Comparison of ENCODE assay signal across 8 mouse cellular contexts in genomic region chr1:179854288-179854965, GRCm38 (mm10). TPM values are rescaled to one million over a fixed set of nuclear protein-coding genes. Genes with fewer than 3 reads are reported as not detected.
DNase-seq lines count a peak whose midpoint lies in the region; ATAC-seq lines count a peak whose summit lies in the region.

No protein-coding gene starts in this region.

- H3K9me3 ChIP-seq in forebrain, embryonic 13.5 days (replicated peaks), result no peaks in the 10 kb centered on the region

- no peaks in the 10 kb centered on the region for H3K27me3 ChIP-seq in forebrain, embryonic 13.5 days

- H3K36me3 ChIP-seq in forebrain, embryonic 13.5 days (ENCODE audit: poor library complexity, severe bottlenecking), result no peaks in the 10 kb centered on the region

- intact Hi-C loops in heart, postnatal 14 days (cut with DNase I), result loop anchor here (10.0 kb wide), 1 partner anchor 290 kb away; no protein-coding TSS in a partner anchor

- peak; percentile 99 for DNase-seq in heart, adult 11 months
- DNase-seq in heart, postnatal 14 days, result no peak
- DNase-seq in brain, adult 2 months (ENCODE audit: low read depth, low spot score), result peak; percentile 87
- DNase-seq in layer of hippocampus, adult 9-10 months (ENCODE audit: low spot score), result peak; percentile 41
- DNase-seq in lung, postnatal 14 days, result peak; percentile 62
- DNase-seq in urinary bladder, adult 2 months (ENCODE audit: low spot score), result no peak

- ATAC-seq in forebrain, embryonic 13.5 days, result no peak
- ATAC-seq in granulocyte monocyte progenitor cell, adult 5-6 weeks (replicated peaks; ENCODE audit: poor library complexity, severe bottlenecking), result no peak

- no peaks in the 10 kb centered on the region for H3K4me1 ChIP-seq in forebrain, embryonic 13.5 days

- H3K4me3 ChIP-seq in forebrain, embryonic 13.5 days, result no peak overlapping the region

- 49% methylated on average over 12 of the region's 12 CpGs for WGBS in forebrain, embryonic 13.5 days

- H3K9ac ChIP-seq in forebrain, embryonic 13.5 days, result no peak overlapping the region

- no peak overlapping the region for H3K27ac ChIP-seq in forebrain, embryonic 13.5 days

- no peak overlapping the region for H3K4me2 ChIP-seq in forebrain, embryonic 13.5 days

RNA-seq across cellular contexts. Expression of gene Ahctf1, which starts 50.9 kb away (rescaled TPM):
- 10 to 100 TPM; 21.9 to 22.8 TPM for total RNA-seq in heart, postnatal 14 days (2021)
- 26.2 and 29.4 TPM in 2 replicates for polyA plus RNA-seq in urinary bladder, adult 2 months (2012; rRNA removed)
- polyA plus RNA-seq in forebrain, embryonic 13.5 days (2015; fragmentation: Nextera tagmentation; extraction: Ambion mirVana), result 24.0 TPM in 2 replicates
- total RNA-seq in granulocyte monocyte progenitor cell, adult 5-6 weeks (2014; fragmentation: Nextera tagmentation), result 38.1 and 38.4 TPM in 2 replicates
- 53.8 and 63.9 TPM in 2 replicates for total RNA-seq in granulocyte monocyte progenitor cell, adult 5-6 weeks (2017)

RNA-seq across cellular contexts. Expression of gene Gm10518, which starts 51.3 kb away (rescaled TPM):
- total RNA-seq in heart, postnatal 14 days (2021), result not detected
- not detected in 2 replicates for polyA plus RNA-seq in urinary bladder, adult 2 months (2012; rRNA removed)
- polyA plus RNA-seq in forebrain, embryonic 13.5 days (2015; fragmentation: Nextera tagmentation; extraction: Ambion mirVana), result not detected in 2 replicates
- 0.83 TPM in 1 of 2 replicates, not detected in the other for total RNA-seq in granulocyte monocyte progenitor cell, adult 5-6 weeks (2014; fragmentation: Nextera tagmentation)
- total RNA-seq in granulocyte monocyte progenitor cell, adult 5-6 weeks (2017), result 0.30 TPM in 1 of 2 replicates, not detected in the other

Comparison
In these comparisons a context has a peak if more than half of its experiments do, and no peak if none do; other contexts are left out.
1. DNase-seq: peak in heart, adult 11 months (single experiment), brain, adult 2 months (single experiment), layer of hippocampus, adult 9-10 months (single experiment) and lung, postnatal 14 days (single experiment); none in heart, postnatal 14 days (0 of 2) and urinary bladder, adult 2 months (single experiment).